In the genomic region with DNA sequence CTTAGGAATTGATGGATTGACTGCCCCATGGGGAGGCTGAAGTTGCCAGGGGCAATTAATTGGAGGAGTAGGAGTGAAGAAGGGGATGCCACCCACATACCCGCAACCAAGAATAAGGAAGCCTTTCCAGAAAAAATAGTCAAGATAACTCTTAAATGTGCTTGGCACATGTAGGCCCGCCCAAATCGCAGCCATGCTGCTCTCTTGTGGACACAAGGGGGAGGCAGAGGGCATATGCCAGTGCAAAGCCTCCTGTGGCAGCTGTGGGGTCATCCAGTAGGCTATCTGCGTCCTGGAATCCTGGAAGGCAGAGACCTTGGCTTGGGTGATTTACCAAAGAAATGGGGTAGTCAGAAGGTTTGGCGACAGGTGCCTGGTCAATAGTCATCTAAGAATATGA, we compare ENCODE assay signal across 9 mouse cellular contexts. TPM values are rescaled to one million over a fixed set of nuclear protein-coding genes. Genes with fewer than 3 reads are reported as not detected.
DNase-seq lines count a peak whose midpoint lies in the region; ATAC-seq and TF ChIP-seq lines count a peak whose summit lies in the region.
"Had no signal": no experiment of that assay in that cellular context is flagged by ENCODE, and none has a peak within 500 bp of the region (broad histone marks: within the 10 kb centered on the region; RNA-seq: fewer than 3 reads in every experiment).

No protein-coding gene starts in this region.

- no peaks in the 10 kb centered on the region; the same call in 1 of the 2 replicates for H3K4me1 ChIP-seq in testis, adult 2 months (ENCODE audit: control insufficient read depth, insufficient read depth, low read length)
- H3K4me1 ChIP-seq: hindbrain, embryonic 15.5 days had no signal

- TF ChIP-seq CTCF in testis, adult 2 months (IDR thresholded peaks at IDR 0.05; ENCODE audit: control insufficient read depth, insufficient read depth, insufficient replicate concordance, low read depth, low read length), result peak; percentile 58; the same call in 1 of the 2 replicates

- peak; percentile 51 to 70; a peak in 2 of 4 replicates for ATAC-seq in hematopoietic stem cell, adult 5-6 weeks (replicated peaks in 1 of 2; ENCODE audit: insufficient read depth in 1 of 2, low FRiP score in 2 of 2, low TSS enrichment in 1 of 2, low read depth in 1 of 2, poor library complexity in 2 of 2, severe bottlenecking in 2 of 2)
- no peak for ATAC-seq in activated CD4-positive, CD25-positive, alpha-beta regulatory T cell, adult 4 months

- TF ChIP-seq POLR2A in testis, adult 2 months (IDR thresholded peaks at IDR 0.05; ENCODE audit: control insufficient read depth, low read depth, low read length), result no peak

- no peaks in the 10 kb centered on the region for H3K27me3 ChIP-seq in testis, adult 2 months (ENCODE audit: control insufficient read depth, insufficient read depth, low read length)
- H3K27me3 ChIP-seq: hindbrain, embryonic 15.5 days had no signal

- H3K36me3 ChIP-seq in testis, adult 2 months (ENCODE audit: control insufficient read depth, insufficient read depth, low read length), result no peaks in the 10 kb centered on the region
- H3K36me3 ChIP-seq: hindbrain, embryonic 15.5 days had no signal

- peak; percentile 43 for DNase-seq in gastrocnemius, postnatal 10 days
- no peak for DNase-seq in gastrocnemius, postnatal 36 days
- no peak for DNase-seq in testis, postnatal 14 days (ENCODE audit: low spot score)
- DNase-seq in retina, embryonic 14.5 days (ENCODE audit: low spot score), result peak; percentile 45
- DNase-seq in spleen, postnatal 36 days (ENCODE audit: low spot score in 2 of 2), result no peak

- H3K27ac ChIP-seq in testis, adult 2 months (ENCODE audit: control insufficient read depth, insufficient read depth, low read depth, low read length), result no peak overlapping the region
- H3K27ac ChIP-seq: hindbrain, embryonic 15.5 days had no signal

- intact Hi-C loops in gastrocnemius, postnatal 36 days (cut with DNase I), result no loop called here

- H3K4me3 ChIP-seq in testis, adult 2 months (ENCODE audit: control insufficient read depth, low read depth, low read length), result no peak overlapping the region
- H3K4me3 ChIP-seq: hindbrain, embryonic 15.5 days had no signal

RNA-seq across cellular contexts. Expression of a gene that starts 17.2 kb away (rescaled TPM):
- 10 to 100 TPM in 1 of 2 experiments, 1 to 10 TPM in 1; 9.3 to 12.5 TPM for total RNA-seq in gastrocnemius, postnatal 10 days (2021)
- 1 to 10 TPM; 6.3 to 6.7 TPM for total RNA-seq in gastrocnemius, postnatal 36 days (2021)
- 7.3 and 8.7 TPM in 2 replicates for polyA plus RNA-seq in testis, adult 2 months (2012; rRNA removed)
- total RNA-seq in hematopoietic stem cell, adult 5-6 weeks (2017), result 4.5 and 7.6 TPM in 2 replicates
- not detected for polyA plus RNA-seq in activated CD4-positive, CD25-positive, alpha-beta regulatory T cell, adult 4 months (2017; shearing (Covaris generic))

Comparison
In these comparisons a context has a peak if more than half of its experiments do, and no peak if none do; other contexts are left out.
1. DNase-seq: peak in gastrocnemius, postnatal 10 days (single experiment) and retina, embryonic 14.5 days (single experiment); none in gastrocnemius, postnatal 36 days (0 of 2), testis, postnatal 14 days (single experiment) and spleen, postnatal 36 days (0 of 2).